Mouse (Mus musculus) thymus, adult 2 months (tissue): ENCODE measurements around the gene Iqch.

Experiments
- CTCF ChIP-seq: fragments of 200-500 bp; IDR thresholded peaks from 2 replicates; pipeline ENCODE4 v1.5.1; 2012; ENCODE audit warnings: mild to moderate bottlenecking, control low read depth, low read length, moderate library complexity, borderline replicate concordance; ENCODE audit not compliant: control insufficient read depth, poor library complexity, insufficient read depth; ENCODE audit errors: extremely low read depth
- POLR2A ChIP-seq: fragments of 200-500 bp; IDR thresholded peaks from 2 replicates; pipeline ENCODE4 v1.6.1; 2012; ENCODE audit warnings: mild to moderate bottlenecking, low read length, control low read depth, moderate library complexity; ENCODE audit not compliant: control insufficient read depth, poor library complexity, insufficient read depth; ENCODE audit errors: extremely low read depth

DNA sequence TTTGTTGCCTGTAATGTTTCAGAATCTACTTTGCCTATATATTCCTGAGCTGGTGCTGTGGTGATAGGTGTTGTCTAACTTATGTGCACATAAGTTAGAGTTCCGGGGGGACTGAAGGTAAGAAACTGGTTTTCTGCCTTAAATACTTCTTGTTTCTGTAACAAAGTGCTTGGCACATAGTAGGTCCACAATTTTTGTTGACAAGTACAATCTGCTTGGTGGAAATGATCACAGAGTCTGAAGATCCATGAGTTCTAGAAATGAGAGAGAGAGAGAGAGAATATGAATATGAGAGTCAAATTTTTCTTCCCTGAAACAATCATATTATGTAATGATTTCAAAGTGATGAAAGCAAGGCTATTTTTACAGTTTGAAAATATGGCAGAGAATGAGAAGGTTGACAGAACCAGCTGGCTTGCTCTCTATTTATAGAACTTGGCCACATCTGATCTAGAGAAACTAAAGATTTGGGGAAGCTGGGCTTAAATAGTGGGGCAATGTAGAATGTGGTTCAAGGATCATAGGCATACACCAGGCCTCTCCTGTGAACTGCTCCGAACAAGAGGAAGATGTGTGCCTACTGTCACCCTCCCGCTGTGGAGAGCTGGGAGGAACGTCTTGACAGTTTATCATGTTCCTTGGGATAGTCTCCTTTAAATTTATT is 39.8 kb upstream of the Iqch start:
- no peak for TF ChIP-seq CTCF
- no peak for TF ChIP-seq POLR2A
